Mouse (Mus musculus) retina, postnatal 7 days (tissue): ENCODE measurements around the gene Sestd1.

ENCODE experiments used
- DNase-seq: peaks from one replicate; pipeline ENCODE4 v3.0.0-alpha.2; 2012; ENCODE audit warnings: low read depth, low spot score

The Sestd1 gene

GRCm38 (mm10) chr2:77270781-77271180 is 9.6 kb downstream of the Sestd1 start:
- DNase-seq, result no peak

DNA sequence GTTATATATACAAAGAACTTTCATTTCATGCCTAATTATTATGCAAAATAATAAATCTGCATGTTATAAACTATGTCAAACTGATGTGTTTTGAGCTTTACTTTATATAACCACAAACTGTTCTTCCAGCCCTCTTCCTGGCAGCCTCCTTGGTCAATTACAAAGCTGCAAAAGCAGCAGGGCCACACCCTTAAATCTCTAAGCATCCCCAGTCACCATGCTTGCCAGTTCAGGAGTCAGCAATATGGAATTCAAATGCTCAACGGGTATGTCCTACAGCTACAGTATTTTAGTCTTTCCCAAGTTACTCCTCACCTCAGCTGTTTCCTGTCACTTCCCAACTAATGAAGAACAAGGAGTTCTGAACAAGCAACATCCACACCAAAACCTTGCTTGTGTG is 10.3 kb downstream of the Sestd1 start:
- no peak for DNase-seq

DNA sequence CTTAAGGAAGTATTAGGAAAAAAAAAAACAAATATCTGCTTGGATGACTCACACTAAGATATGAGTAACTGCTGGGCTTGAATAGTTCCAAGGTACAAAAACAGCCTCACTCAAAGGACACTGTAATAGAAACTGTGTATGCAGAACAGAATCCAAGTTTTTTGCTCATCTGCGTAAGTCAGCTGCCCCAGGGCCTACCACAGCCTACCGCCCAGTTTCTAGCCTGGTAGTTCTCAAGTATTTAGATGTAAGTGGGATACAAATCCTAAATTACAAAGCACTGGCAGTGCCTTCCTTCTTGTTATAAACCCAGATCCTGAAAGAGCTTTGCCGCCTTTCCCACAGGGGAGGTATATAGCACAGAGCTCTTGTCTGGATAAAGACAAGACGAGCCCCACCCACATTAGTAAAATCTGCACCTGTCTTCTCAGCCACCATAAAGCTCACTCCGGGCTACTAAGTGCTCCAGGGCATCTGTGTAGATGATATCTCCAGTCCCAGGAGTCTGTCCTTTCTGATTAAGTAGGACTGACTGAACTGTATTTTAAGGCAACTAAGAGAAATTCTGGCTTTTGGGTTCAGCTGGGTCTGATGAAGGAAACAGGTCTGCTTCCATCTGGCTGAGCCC is 11.7 kb downstream of the Sestd1 start:
- DNase-seq, result no peak

- DNase-seq, result no peak
Observed at GRCm38 (mm10) chr2:77266931-77267330, 13.5 kb downstream of the Sestd1 start.

GRCm38 (mm10) chr2:77266011-77266410 is 14.4 kb downstream of the Sestd1 start:
- DNase-seq, result no peak

DNA sequence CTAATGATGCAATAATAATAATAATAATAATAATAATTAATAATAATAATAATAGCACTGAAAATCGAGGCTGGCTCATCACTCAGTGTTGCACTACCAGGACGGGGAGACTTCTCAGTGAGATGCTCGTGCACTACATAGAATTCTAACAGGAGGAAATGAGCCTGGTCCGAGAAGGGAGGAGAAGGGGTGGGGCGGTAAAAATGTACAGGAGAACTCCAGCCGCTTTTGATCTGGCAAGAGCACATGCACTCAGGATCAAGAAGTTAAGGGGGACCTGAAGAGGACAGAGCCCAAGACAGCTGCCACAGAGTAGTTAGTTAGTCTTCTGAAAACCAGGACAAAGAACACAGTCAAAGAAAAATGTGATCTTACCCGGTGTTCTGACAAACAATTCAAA is 15.1 kb downstream of the Sestd1 start:
- no peak for DNase-seq

GRCm38 (mm10) chr2:77264550-77264949 is 15.8 kb downstream of the Sestd1 start:
- DNase-seq, result no peak

- no peak for DNase-seq
Observed at GRCm38 (mm10) chr2:77263477-77264435, 16.6 kb downstream of the Sestd1 start.

- DNase-seq, result no peak
Observed at GRCm38 (mm10) chr2:77260134-77260533, 20.3 kb downstream of the Sestd1 start.

DNA sequence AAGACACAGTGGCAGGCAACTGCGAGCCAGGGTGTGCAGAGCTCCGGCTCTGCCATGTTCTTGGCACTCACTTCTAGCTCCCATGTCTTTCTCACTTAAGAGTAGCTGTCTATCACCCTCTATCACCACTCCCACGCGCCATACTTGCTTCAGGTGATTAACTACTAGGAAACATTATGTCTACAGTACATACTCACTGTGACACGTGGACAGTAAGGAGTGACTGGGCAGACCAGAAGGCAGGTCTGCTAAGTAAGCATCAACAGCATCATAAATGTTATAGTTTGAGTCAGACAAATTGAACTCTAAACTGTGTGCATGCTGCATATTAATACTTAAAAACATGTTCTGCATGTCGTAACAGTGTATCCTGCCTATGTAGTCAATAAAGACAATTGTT is 27.2 kb downstream of the Sestd1 start:
- DNase-seq, result no peak

DNA sequence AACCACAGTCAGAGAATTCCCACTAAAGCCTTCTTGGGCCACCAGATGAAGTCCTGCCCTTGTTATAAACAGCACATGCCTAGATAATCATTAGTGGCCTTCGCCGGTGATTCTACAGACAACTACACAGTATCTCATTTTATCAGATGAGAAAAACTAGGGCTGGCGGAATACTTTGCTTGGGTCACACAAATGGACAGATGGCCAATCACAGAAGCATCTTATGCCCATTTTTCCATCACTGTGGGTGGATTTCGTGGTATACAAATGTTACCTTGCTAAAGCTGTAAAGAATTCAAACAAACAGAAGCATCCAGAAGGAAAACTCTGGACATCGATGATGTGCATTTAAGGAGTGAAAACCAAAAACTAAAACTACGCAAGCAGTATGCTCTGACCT is 28.7 kb downstream of the Sestd1 start:
- no peak for DNase-seq

- peak; percentile 50 for DNase-seq
Observed at GRCm38 (mm10) chr2:77249771-77250681, 30.4 kb downstream of the Sestd1 start.

- DNase-seq, result no peak
Observed at GRCm38 (mm10) chr2:77248416-77248815, 32.0 kb downstream of the Sestd1 start.

GRCm38 (mm10) chr2:77247200-77247830 is 33.1 kb downstream of the Sestd1 start:
- DNase-seq, result no peak

GRCm38 (mm10) chr2:77245806-77246205 is 34.6 kb downstream of the Sestd1 start:
- DNase-seq, result no peak

DNA sequence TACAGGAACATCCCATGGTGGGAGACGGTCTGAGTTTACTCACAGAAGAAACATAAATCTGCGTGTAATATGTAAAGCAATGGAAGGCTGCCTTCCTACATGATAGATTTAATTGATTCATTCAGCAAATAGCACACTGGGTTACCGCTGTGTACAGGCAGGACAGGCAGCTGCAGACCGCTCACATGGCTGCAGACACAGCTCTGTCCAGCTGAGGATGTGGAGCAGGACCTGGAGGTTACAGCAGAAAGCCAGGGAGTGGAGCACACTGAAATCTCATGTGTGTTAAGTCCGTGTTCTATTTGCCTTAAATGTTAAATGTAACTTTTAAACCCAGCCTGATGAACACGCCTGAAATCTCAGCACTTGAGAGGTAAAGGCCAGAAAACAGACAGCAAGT is 38.1 kb downstream of the Sestd1 start:
- no peak for DNase-seq

GRCm38 (mm10) chr2:77238607-77239006 is 41.8 kb downstream of the Sestd1 start:
- no peak for DNase-seq

- DNase-seq, result no peak
Observed at GRCm38 (mm10) chr2:77238046-77238445, 42.3 kb downstream of the Sestd1 start.

DNA sequence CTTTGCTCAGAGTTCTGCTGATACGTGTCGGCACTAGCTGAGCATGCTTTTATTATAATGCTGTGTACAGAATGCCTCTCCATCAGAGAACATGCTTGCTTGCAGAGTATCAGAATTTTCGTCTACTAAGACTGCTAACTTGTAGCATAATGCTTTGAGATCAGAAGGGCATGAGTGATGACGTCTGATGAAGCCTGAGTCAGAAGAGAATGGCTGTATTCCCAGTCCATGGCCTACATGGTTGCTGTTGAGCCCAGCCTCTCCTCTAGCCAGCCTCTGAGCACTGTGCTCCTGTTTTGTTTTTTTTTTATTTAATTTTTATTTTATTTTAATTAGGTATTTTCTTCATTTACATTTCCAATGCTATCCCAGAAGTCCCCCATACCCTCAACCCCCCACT is 43.5 kb downstream of the Sestd1 start:
- DNase-seq, result no peak

- DNase-seq, result no peak
Observed at GRCm38 (mm10) chr2:77235896-77236295, 44.5 kb downstream of the Sestd1 start.

DNA sequence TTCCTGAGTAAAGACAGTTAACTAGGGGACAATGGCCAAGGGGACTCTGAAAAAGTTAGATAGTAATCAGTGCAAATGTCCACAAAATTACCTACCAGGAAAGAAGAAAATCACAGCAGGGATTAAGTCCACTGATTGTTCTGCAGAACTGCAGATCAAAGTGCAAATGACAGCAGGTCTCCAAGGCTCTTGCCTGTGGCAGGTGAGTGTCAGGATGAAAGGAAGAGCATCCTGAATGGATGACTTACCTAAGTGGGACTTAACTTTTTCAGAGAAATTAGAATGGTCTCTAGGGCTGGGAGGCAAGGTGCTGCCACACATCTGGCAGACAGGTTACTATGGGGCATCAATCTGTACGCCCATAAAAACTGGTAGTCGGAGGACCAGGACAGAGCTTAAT is 47.8 kb downstream of the Sestd1 start:
- no peak for DNase-seq
